Mouse (Mus musculus) embryonic facial prominence, embryonic 14.5 days (tissue): ENCODE measurements around the gene Clip2. TPM values are rescaled to one million over a fixed set of nuclear protein-coding genes. Genes with fewer than 3 reads are reported as not detected.

Experiments
- ATAC-seq: fragments of 200-750 bp; cut with Nextera tagmentation; 2 replicates; pipeline ENCODE4 v1.8.0; 2017; ENCODE audit warnings: low read depth, moderate number of reproducible peaks, moderate TSS enrichment
- DNase-seq: peaks from one replicate; pipeline ENCODE4 v3.0.0-alpha.2; 2015; ENCODE audit warnings: low spot score
- H3K27ac ChIP-seq: fragments of 300-500 bp; sonication (generic); replicated peaks from 2 replicates; pipeline ENCODE4 v1.5.1; 2014; ENCODE audit warnings: low read depth, mild to moderate bottlenecking, low read length, moderate library complexity
- H3K27me3 ChIP-seq: fragments of 300-500 bp; sonication (generic); replicated peaks from 2 replicates; pipeline ENCODE4 v1.6.1; 2014; ENCODE audit warnings: low read length; ENCODE audit not compliant: control insufficient read depth, insufficient read depth
- H3K36me3 ChIP-seq: fragments of 300-500 bp; sonication (generic); 2 replicates; pipeline ENCODE4 v1.6.1; 2014; ENCODE audit warnings: low read length, mixed read lengths; ENCODE audit not compliant: control insufficient read depth, insufficient read depth
- H3K4me1 ChIP-seq: fragments of 300-500 bp; sonication (generic); 2 replicates; pipeline ENCODE4 v1.6.1; 2014; ENCODE audit warnings: antibody characterized with exemption, low read length; ENCODE audit not compliant: control insufficient read depth, insufficient read depth
- H3K4me2 ChIP-seq: fragments of 300-500 bp; sonication (generic); 2 replicates; pipeline ENCODE4 v1.6.1; 2014; ENCODE audit warnings: low read depth, mild to moderate bottlenecking, low read length, moderate library complexity, mixed read lengths
- H3K4me3 ChIP-seq: fragments of 300-500 bp; sonication (generic); 2 replicates; pipeline ENCODE4 v1.5.1; 2014; ENCODE audit warnings: low read depth, mild to moderate bottlenecking, low read length
- H3K9ac ChIP-seq: fragments of 300-500 bp; sonication (generic); 2 replicates; pipeline ENCODE4 v1.6.1; 2014; ENCODE audit warnings: low read depth, mild to moderate bottlenecking, low read length, moderate library complexity, mixed read lengths
- H3K9me3 ChIP-seq: fragments of 300-500 bp; sonication (generic); 2 replicates; pipeline ENCODE4 v1.6.1; 2016; ENCODE audit warnings: low read length; ENCODE audit not compliant: control insufficient read depth
- WGBS: fragments of 180-500 bp; shearing (Covaris S2); extraction: QIAGEN DNeasy Blood & Tissue Kit; methylation state at CpG from one replicate; pipeline ENCODE4 v1.1.7; 2014; 5-methylcytosine and 5-hydroxymethylcytosine counted together
- polyA plus RNA-seq: library from polyadenylated mRNA; unstranded; fragments of >200 nt; fragmentation: Nextera tagmentation; extraction: Ambion mirVana; gene quantifications from 2 replicates; pipeline ENCODE4 v1.2.1, GENCODE M21; 2014

Clip2 gene
- polyA plus RNA-seq, 1 experiment from 2014 or later: 4.1 TPM

- peak overlapping the region; percentile 88 for H3K9ac ChIP-seq
These were observed 30.1 kb upstream of the Clip2 start for GRCm38 (mm10) chr5:134582221-134582907.

GRCm38 (mm10) chr5:134581146-134581545, 28.9 kb upstream of the Clip2 start, which contains the start of gene Rfc2:
Rfc2 (plus strand) TSS chr5:134581366.
- Histone ChIP-seq H3K36me3 (peaks cover 4% of the 10 kb centered on the region; the same call in 1 of the 2 replicates), H3K4me3 (no peak within 1 kb of the TSS), H3K9me3 (no peaks in the 10 kb centered on the region), H3K27me3 (no peaks in the 10 kb centered on the region), H3K27ac (peak within 1 kb of the TSS; percentile 44; the same call in 1 of the 2 replicates), H3K9ac (no peak within 1 kb of the TSS), H3K4me2 (no peak within 1 kb of the TSS), H3K4me1 (peaks cover 10% of the 10 kb centered on the region)
- DNase-seq (peak; percentile 48), ATAC-seq (no peak)
- WGBS: 76% methylated on average over 5 of the region's 5 CpGs

More at GRCm38 (mm10) chr5:134582221-134582907, 30.1 kb upstream of the Clip2 start:
- H3K27ac ChIP-seq: no peak overlapping the region
- H3K4me3 ChIP-seq: peak overlapping the region; percentile 92
- WGBS: 9% methylated on average over 25 of the region's 30 CpGs
- DNase-seq: peak; percentile 98
- peaks cover 12% of the 10 kb centered on the region for H3K36me3 ChIP-seq
- peak; percentile 96 for ATAC-seq
- peak overlapping the region; percentile 81 for H3K4me2 ChIP-seq
- no peaks in the 10 kb centered on the region for H3K27me3 ChIP-seq
- peaks cover 10% of the 10 kb centered on the region for H3K4me1 ChIP-seq
- H3K9me3 ChIP-seq: no peaks in the 10 kb centered on the region

- Histone ChIP-seq H3K27ac (no peak overlapping the region), H3K4me3 (no peak overlapping the region), H3K9me3 (no peaks in the 10 kb centered on the region), H3K9ac (no peak overlapping the region), H3K27me3 (no peaks in the 10 kb centered on the region), H3K4me2 (no peak overlapping the region), H3K4me1 (peaks cover 10% of the 10 kb centered on the region), H3K36me3 (no peaks in the 10 kb centered on the region)
- ATAC-seq: no peak
- DNase-seq: no peak
- 51% methylated on average over 3 of the region's 3 CpGs for WGBS
These were observed 26.9 kb upstream of the Clip2 start for GRCm38 (mm10) chr5:134579135-134579534.

GRCm38 (mm10) chr5:134577534-134577933, 25.3 kb upstream of the Clip2 start:
- Histone ChIP-seq H3K27ac (0 out of 2 replicates have a peak overlapping the region, but pooled peaks have one; percentile 44), H3K36me3 (no peaks in the 10 kb centered on the region), H3K4me2 (no peak overlapping the region), H3K9me3 (no peaks in the 10 kb centered on the region), H3K4me3 (no peak overlapping the region), H3K27me3 (no peaks in the 10 kb centered on the region), H3K4me1 (peaks cover 4% of the 10 kb centered on the region; the same call in 1 of the 2 replicates), H3K9ac (no peak overlapping the region)
- peak; percentile 58; the same call in 1 of the 2 replicates for ATAC-seq
- 73% methylated on average over 7 of the region's 7 CpGs for WGBS
- DNase-seq: peak; percentile 79

GRCm38 (mm10) chr5:134576517-134577220, 24.4 kb upstream of the Clip2 start:
- WGBS: 74% methylated on average over 14 of the region's 14 CpGs
- Histone ChIP-seq H3K9ac (no peak overlapping the region), H3K9me3 (no peaks in the 10 kb centered on the region), H3K4me2 (no peak overlapping the region), H3K27me3 (no peaks in the 10 kb centered on the region), H3K4me3 (no peak overlapping the region), H3K4me1 (peaks cover 7% of the 10 kb centered on the region; the same call in 1 of the 2 replicates), H3K36me3 (no peaks in the 10 kb centered on the region), H3K27ac (no peak overlapping the region)
- ATAC-seq (no peak), DNase-seq (no peak)

GRCm38 (mm10) chr5:134575833-134576232, 23.6 kb upstream of the Clip2 start:
- ATAC-seq: no peak
- no peaks in the 10 kb centered on the region for H3K27me3 ChIP-seq
- no peaks in the 10 kb centered on the region for H3K9me3 ChIP-seq
- H3K4me2 ChIP-seq: no peak overlapping the region
- H3K4me3 ChIP-seq: no peak overlapping the region
- H3K9ac ChIP-seq: no peak overlapping the region
- H3K36me3 ChIP-seq: no peaks in the 10 kb centered on the region; the same call in 1 of the 2 replicates
- H3K27ac ChIP-seq: no peak overlapping the region
- DNase-seq: no peak
- WGBS: 93% methylated on average over 5 of the region's 5 CpGs
- H3K4me1 ChIP-seq: peaks cover 7% of the 10 kb centered on the region; the same call in 1 of the 2 replicates

- ATAC-seq (no peak), DNase-seq (no peak)
- peak overlapping the region; percentile 80 for H3K4me2 ChIP-seq
- peak overlapping the region; percentile 63; the same call in 1 of the 2 replicates for H3K9ac ChIP-seq
- 31% methylated on average over 10 of the region's 10 CpGs for WGBS
- H3K9me3 ChIP-seq: no peaks in the 10 kb centered on the region
- H3K27me3 ChIP-seq: no peaks in the 10 kb centered on the region
- no peaks in the 10 kb centered on the region; the same call in 1 of the 2 replicates for H3K36me3 ChIP-seq
- peak overlapping the region; percentile 48 for H3K4me3 ChIP-seq
- peaks cover 10% of the 10 kb centered on the region for H3K4me1 ChIP-seq
- H3K27ac ChIP-seq: peak overlapping the region; percentile 84
These were observed 20.4 kb upstream of the Clip2 start for GRCm38 (mm10) chr5:134572508-134573214.
